Mouse (Mus musculus) frontal cortex, adult 2 months (tissue): ENCODE results near the gene Tra2b. TPM values are rescaled to one million over a fixed set of nuclear protein-coding genes. Genes with fewer than 3 reads are reported as not detected.
"Not testable (repeated sequence)": the region's sequence is repeated elsewhere in the genome, so short reads cannot be mapped to it uniquely, and the experiment has no call there.

Source experiments
- DNase-seq, 2 experiments: peaks; one replicate each; pipeline ENCODE4 v3.0.0; 2022; ENCODE audit warnings: low spot score in 1 of 2; ENCODE audit errors: extremely low spot score in 1 of 2
- polyA plus RNA-seq: library from polyadenylated mRNA; depleted of rRNA; stranded (reverse); fragments of >200 nt; gene quantifications from 2 replicates; pipeline ENCODE4 v1.2.3, GENCODE M21; 2012; rRNA removed

Gene Tra2b
- 75.1 and 86.6 TPM in 2 replicates for polyA plus RNA-seq

DNA sequence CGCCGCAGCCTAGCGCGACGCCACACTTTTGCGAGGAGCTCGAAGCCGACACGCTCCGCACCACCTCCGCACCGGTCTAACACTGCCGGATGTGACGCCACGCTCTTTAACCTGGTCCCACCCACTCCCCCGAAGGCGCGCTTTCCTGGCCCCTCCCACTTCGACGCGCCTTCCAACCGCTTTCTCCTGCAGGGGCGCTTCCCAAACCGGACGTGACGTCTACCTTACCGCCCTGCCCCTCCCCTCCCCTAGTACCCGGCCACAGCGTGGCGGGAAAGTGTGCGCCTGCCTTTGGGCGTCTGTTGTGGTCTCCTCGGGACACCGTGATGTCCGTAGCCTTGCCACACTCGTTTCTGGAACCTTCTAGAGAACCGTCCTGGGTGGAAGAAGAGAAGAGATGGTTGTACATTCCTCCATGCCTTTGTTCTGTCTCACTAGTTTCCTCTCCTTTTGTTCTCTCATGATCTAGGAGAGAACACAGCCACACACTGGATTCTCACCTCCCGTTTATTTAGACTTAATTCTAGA, at the start of gene Tra2b:
TSS of gene Tra2b (minus strand) at position 157 of the 528 bp plus-strand sequence.
- peak; percentile 92 to 98 for DNase-seq

DNA sequence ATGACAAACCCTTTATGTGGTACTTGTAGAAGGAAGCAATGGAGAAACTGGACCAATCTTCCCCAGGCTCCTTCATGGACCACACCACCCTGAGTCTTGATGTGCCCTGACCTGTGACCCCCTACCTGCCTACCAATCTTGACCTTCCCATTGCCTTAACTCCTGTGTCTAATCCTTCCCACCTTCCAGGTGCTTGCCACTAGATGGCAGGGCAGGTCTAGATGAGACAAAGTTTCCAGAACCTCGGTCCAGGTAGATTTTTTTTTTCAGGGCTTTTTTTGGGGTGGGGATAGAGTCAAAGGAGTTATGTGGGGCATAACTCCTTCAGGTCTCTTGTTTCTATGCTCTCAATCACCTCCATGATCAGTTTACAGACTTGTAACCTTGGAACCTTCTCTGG, 44.8 kb upstream of the Tra2b start:
- peak in 1 of 2 experiments; percentile 70 for DNase-seq

GRCm38 (mm10) chr16:22302606-22303005, 36.8 kb upstream of the Tra2b start:
- peak; percentile 32 to 87 for DNase-seq

GRCm38 (mm10) chr16:22301378-22301777, 35.6 kb upstream of the Tra2b start:
- no peak for DNase-seq

DNA sequence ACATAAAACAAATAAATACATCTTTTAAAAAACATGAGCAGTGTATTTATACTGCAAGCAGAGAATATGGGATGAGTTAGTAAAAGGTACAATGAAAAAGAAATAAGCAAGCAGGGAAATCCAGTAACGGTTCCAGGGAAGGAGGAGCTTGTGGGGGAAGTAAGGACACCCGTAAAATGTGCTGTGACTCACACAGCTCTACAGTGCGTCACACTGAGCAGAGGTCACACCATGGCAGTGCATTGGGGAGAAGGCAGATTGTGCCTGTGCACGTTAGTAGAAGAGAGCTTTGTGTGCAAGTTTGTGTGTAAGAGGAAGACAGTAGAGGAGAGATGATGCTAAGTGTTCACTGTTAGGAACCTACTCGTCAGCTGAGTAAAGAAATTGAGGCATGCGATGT, 31.1 kb upstream of the Tra2b start:
- DNase-seq, result no peak

- not testable (repeated sequence) for DNase-seq
Observed at GRCm38 (mm10) chr16:22294812-22295211, 29.0 kb upstream of the Tra2b start.

DNA sequence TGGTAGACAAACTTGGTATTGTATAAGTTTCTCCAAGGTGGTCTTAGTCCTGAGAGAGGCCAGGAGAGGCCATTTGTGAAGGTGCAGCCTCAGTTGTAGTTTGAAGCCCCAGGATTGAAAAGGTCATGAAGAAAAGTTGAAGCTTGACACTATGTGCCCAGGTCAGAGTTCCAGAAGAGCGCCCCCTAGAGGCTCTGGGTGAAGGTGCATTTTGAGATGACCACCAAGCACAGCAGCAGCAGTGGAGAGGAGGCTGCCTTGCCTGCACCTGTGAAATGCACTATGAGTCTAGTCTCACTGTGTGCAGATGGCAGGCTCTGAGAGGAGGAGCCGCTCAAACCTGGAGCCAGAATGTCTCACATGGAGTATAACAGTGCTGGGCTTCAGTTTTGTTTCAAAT, 27.8 kb upstream of the Tra2b start:
- no peak for DNase-seq

GRCm38 (mm10) chr16:22292394-22292793, 26.6 kb upstream of the Tra2b start:
- DNase-seq, result no peak

- DNase-seq, result peak in 1 of 2 experiments; percentile 32
Observed at GRCm38 (mm10) chr16:22289643-22290042, 23.8 kb upstream of the Tra2b start.

GRCm38 (mm10) chr16:22286996-22287395, 21.2 kb upstream of the Tra2b start:
- DNase-seq, result no peak

DNA sequence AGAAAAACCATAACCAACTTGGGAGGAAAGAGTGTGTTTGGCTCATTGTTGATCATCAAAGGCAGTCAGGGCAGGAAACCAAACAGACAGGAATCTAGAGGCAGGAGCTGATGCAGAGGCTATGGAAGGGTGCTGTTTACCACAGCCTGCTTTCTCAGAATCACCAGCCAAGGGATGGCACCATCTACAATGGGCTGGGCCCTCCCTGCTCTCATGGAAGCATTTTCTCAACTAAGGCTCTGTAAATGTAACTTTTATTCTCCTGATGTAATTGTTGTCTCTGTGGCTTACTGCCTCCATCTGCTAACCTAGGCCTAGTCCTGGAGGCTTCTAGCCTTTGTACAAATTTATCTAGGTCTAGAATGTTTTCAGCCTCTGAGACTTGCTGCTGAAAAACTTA, 10.7 kb upstream of the Tra2b start:
- DNase-seq, result no peak

- DNase-seq, result peak in 1 of 2 experiments; percentile 18
Observed at GRCm38 (mm10) chr16:22275142-22275541, 9.3 kb upstream of the Tra2b start.

DNA sequence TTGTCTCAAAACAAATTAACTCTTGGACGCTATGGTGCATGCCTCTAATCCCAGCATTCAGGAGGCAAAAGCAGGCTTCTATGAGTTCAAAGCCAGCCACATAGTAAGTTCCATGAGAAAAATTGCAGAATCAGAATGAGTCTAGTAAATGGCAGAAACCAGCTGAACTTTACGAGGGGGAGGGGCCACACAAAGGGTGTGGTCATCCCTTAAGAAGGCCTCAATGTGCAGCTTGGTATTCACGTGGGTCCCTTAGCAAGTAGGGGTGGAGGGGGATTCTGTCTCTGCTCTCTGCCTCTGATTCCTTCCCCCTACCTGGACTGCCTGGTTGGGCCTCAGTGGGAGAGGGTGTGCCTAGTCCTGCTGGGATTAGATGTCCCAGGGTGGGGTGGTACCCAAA, 4.7 kb upstream of the Tra2b start:
- no peak for DNase-seq

GRCm38 (mm10) chr16:22266384-22266783, 579 bp upstream of the Tra2b start:
- no peak for DNase-seq

GRCm38 (mm10) chr16:22264962-22265848, 600 bp downstream of the Tra2b start:
- peak; percentile 38 to 83 for DNase-seq

- DNase-seq, result no peak
Observed at GRCm38 (mm10) chr16:22264232-22264961, 1.4 kb downstream of the Tra2b start.

GRCm38 (mm10) chr16:22263124-22263523, 2.7 kb downstream of the Tra2b start:
- no peak for DNase-seq

- DNase-seq, result no peak
Observed at GRCm38 (mm10) chr16:22261563-22261962, 4.2 kb downstream of the Tra2b start.

GRCm38 (mm10) chr16:22260423-22261143, 5.2 kb downstream of the Tra2b start:
- no peak for DNase-seq

GRCm38 (mm10) chr16:22252255-22252654, 13.6 kb downstream of the Tra2b start:
- not testable (repeated sequence) for DNase-seq

- DNase-seq, result no peak
Observed at GRCm38 (mm10) chr16:22250307-22250706, 15.5 kb downstream of the Tra2b start.
